Comparison of ENCODE assay signal across 19 mouse cellular contexts in the genomic region with DNA sequence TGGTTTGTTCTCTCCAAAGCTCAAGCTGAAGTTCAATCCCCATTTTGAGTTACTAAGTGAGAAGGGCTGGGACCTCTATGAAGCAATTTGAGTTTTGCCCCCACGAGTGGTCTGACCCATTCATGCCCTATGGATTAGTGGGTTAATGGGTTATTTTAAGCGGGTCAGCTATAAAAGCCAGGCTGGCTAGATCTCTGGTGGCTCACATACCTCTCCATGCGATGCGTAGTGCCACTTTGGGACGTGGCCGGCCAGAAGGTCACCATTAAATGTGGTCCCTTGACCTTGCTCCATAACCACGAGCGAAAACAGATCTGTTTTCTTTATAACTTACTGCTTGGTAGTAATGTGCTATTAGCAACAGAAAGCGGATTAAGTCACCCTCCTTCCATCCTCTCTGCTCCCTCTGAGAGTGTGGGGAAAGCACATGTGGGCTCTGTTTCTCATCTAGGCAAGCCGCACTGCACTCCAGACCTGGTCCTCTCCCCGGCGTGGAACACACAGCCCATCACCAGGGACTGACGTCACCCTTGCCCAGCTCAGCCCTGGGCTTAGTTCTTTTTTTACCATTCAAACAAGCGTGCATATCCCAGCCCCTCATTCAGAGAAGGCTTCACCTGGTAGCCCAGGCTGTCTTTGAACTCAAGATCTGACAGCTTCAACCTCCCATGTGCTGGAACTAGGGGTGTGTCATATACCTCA. TPM values are rescaled to one million over a fixed set of nuclear protein-coding genes. Genes with fewer than 3 reads are reported as not detected.
DNase-seq lines count a peak whose midpoint lies in the region; ATAC-seq lines count a peak whose summit lies in the region.
"Had no signal": no experiment of that assay in that cellular context is flagged by ENCODE, and none has a peak within 500 bp of the region (broad histone marks: within the 10 kb centered on the region; RNA-seq: fewer than 3 reads in every experiment).

No protein-coding gene starts in this region.

- no peaks in the 10 kb centered on the region for H3K36me3 ChIP-seq in embryonic facial prominence, embryonic 11.5 days (replicated peaks; ENCODE audit: control insufficient read depth, insufficient read depth, low read depth, low read length)
- H3K36me3 ChIP-seq: heart, embryonic 15.5 days; intestine, embryonic 15.5 days; neural tube, embryonic 12.5 days had no signal

- no peaks in the 10 kb centered on the region for H3K27me3 ChIP-seq in embryonic facial prominence, embryonic 11.5 days (ENCODE audit: control insufficient read depth, insufficient read depth, low read length)
- H3K27me3 ChIP-seq: heart, embryonic 15.5 days; intestine, embryonic 15.5 days; neural tube, embryonic 12.5 days had no signal

- H3K4me1 ChIP-seq in embryonic facial prominence, embryonic 11.5 days (ENCODE audit: control insufficient read depth, insufficient read depth, low read length), result no peaks in the 10 kb centered on the region; the same call in 1 of the 2 replicates
- H3K4me1 ChIP-seq: neural tube, embryonic 12.5 days had no signal

- no peak overlapping the region for H3K4me3 ChIP-seq in embryonic facial prominence, embryonic 11.5 days (ENCODE audit: low read depth, low read length)
- H3K4me3 ChIP-seq: heart, embryonic 15.5 days; intestine, embryonic 15.5 days; layer of hippocampus, adult 2 months; neural tube, embryonic 12.5 days had no signal

- ATAC-seq in embryonic facial prominence, embryonic 11.5 days (replicated peaks; ENCODE audit: insufficient number of reproducible peaks, low FRiP score, low TSS enrichment, low read depth), result peak; percentile 75
- ATAC-seq: forebrain, postnatal 0 days; hindbrain, embryonic 16.5 days; intestine, embryonic 15.5 days had no signal

- H3K9me3 ChIP-seq in embryonic facial prominence, embryonic 11.5 days (replicated peaks; ENCODE audit: control insufficient read depth, low read length), result no peaks in the 10 kb centered on the region
- H3K9me3 ChIP-seq: heart, embryonic 15.5 days; intestine, embryonic 15.5 days; neural tube, embryonic 12.5 days had no signal

- no peak overlapping the region for H3K27ac ChIP-seq in embryonic facial prominence, embryonic 11.5 days (replicated peaks; ENCODE audit: low read depth, low read length)
- H3K27ac ChIP-seq: heart, embryonic 15.5 days; intestine, embryonic 15.5 days; layer of hippocampus, adult 2 months; macrophage; neural tube, embryonic 12.5 days had no signal

- WGBS in embryonic facial prominence, embryonic 11.5 days, result 46% methylated on average over 14 of the region's 14 CpGs

- no peak overlapping the region for H3K9ac ChIP-seq in embryonic facial prominence, embryonic 11.5 days (replicated peaks; ENCODE audit: low read length)
- H3K9ac ChIP-seq: forebrain, postnatal 0 days; heart, embryonic 15.5 days; intestine, embryonic 15.5 days; neural tube, embryonic 12.5 days had no signal

- DNase-seq in kidney, postnatal 10 days, result peak; percentile 19
- no peak for DNase-seq in kidney, adult 9 months
- peak; percentile 67 for DNase-seq in MN1 (ENCODE audit: low spot score)
- DNase-seq in embryonic facial prominence, embryonic 11.5 days (ENCODE audit: low spot score), result no peak
- peak; percentile 48 for DNase-seq in retina, embryonic 14.5 days (ENCODE audit: low spot score)
- DNase-seq in T-cell, adult 2 months (ENCODE audit: low spot score), result no peak
- DNase-seq in cerebellum, postnatal 25 days, result no peak
- DNase-seq: adrenal gland, postnatal 14 days; cerebellum, adult 2 months; forebrain, postnatal 0 days; heart, postnatal 4 days; kidney, postnatal 14 days; thymus, postnatal 14 days had no signal

- no peak overlapping the region for H3K4me2 ChIP-seq in embryonic facial prominence, embryonic 11.5 days (ENCODE audit: low read depth, low read length)
- H3K4me2 ChIP-seq: heart, embryonic 15.5 days; intestine, embryonic 15.5 days; neural tube, embryonic 12.5 days had no signal

RNA-seq across cellular contexts. Expression of a gene that starts 28.3 kb away (rescaled TPM):
- 12.2 and 20.0 TPM in 2 replicates for polyA plus RNA-seq in embryonic facial prominence, embryonic 11.5 days (2014; fragmentation: Nextera tagmentation; extraction: Ambion mirVana)

Comparison
In these comparisons a context has a peak if more than half of its experiments do, and no peak if none do; other contexts are left out.
1. DNase-seq: peak in kidney, postnatal 10 days (single experiment), MN1 (single experiment) and retina, embryonic 14.5 days (single experiment); none in kidney, adult 9 months (single experiment), embryonic facial prominence, embryonic 11.5 days (single experiment), T-cell, adult 2 months (single experiment) and cerebellum, postnatal 25 days (0 of 2).